10 mouse cellular contexts compared by ENCODE assay signal in the genomic region with DNA sequence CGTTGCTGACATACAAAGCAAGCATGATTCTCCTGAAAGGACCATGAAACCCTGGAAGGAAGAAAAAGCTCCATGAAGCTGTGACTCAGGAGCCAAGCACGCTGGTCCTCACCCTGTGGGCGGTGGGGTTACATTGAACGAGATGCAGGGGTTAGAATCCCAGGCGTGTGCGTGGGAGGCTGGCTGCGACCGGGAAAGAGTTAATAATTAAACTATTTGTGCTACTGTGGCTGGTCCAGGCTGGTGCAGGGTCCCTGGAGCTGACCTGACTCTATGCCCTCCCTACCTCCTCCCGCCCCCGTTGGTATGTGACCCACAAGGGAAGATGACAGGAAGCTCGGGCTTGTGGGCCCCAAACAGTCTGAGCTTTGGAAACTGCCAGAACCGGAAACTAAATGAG. TPM values are rescaled to one million over a fixed set of nuclear protein-coding genes. Genes with fewer than 3 reads are reported as not detected.
A peak's percentile ranks its signal among the peaks of the same experiment; 100 is the strongest.
DNase-seq lines count a peak whose midpoint lies in the region; ATAC-seq and TF ChIP-seq lines count a peak whose summit lies in the region.
"Had no signal": no experiment of that assay in that cellular context is flagged by ENCODE, and none has a peak within 500 bp of the region (broad histone marks: within the 10 kb centered on the region; RNA-seq: fewer than 3 reads in every experiment).

No protein-coding gene starts in this region.

- H3K9me3 ChIP-seq in intestine, postnatal 0 days (ENCODE audit: control insufficient read depth), result no peaks in the 10 kb centered on the region
- H3K9me3 ChIP-seq in stomach, embryonic 16.5 days (replicated peaks; ENCODE audit: control insufficient read depth, low read length), result no peaks in the 10 kb centered on the region

- CTCF ChIA-PET in Patski (lab: Charles Lee), result no interaction called here

- ATAC-seq in Patski, result peak; percentile 70
- ATAC-seq in intestine, postnatal 0 days, result no peak; the same call in 1 of the 2 replicates
- peak; percentile 42; the same call in 1 of the 2 replicates for ATAC-seq in stomach, embryonic 16.5 days (ENCODE audit: insufficient read depth, low FRiP score)
- ATAC-seq: inflammation-experienced regulatory T-cells, adult 6 months had no signal

- H3K4me2 ChIP-seq in intestine, postnatal 0 days (replicated peaks; ENCODE audit: low read depth), result 0 out of 2 replicates have a peak overlapping the region, but pooled peaks have one; percentile 13
- no peak overlapping the region for H3K4me2 ChIP-seq in stomach, embryonic 16.5 days (ENCODE audit: low read depth, low read length)

- intact Hi-C loops in gastrocnemius, postnatal 36 days (cut with DNase I), result no loop called here

- H3K27me3 ChIP-seq in Patski, result no peaks in the 10 kb centered on the region
- no peaks in the 10 kb centered on the region for H3K27me3 ChIP-seq in intestine, postnatal 0 days (replicated peaks; ENCODE audit: control insufficient read depth, insufficient read depth, low read length)
- H3K27me3 ChIP-seq in stomach, embryonic 16.5 days (ENCODE audit: control insufficient read depth, insufficient read depth, low read length), result no peaks in the 10 kb centered on the region

- no peaks in the 10 kb centered on the region for H3K36me3 ChIP-seq in intestine, postnatal 0 days (ENCODE audit: control insufficient read depth, insufficient read depth)
- no peaks in the 10 kb centered on the region for H3K36me3 ChIP-seq in stomach, embryonic 16.5 days (ENCODE audit: control insufficient read depth, insufficient read depth, low read length)

- peak; percentile 55 for DNase-seq in Patski (ENCODE audit: low read depth, low spot score)
- peak; percentile 68 to 82 for DNase-seq in kidney, postnatal 4 days
- no peak for DNase-seq in gastrocnemius, postnatal 36 days
- no peak for DNase-seq in cerebellum, postnatal 25 days
- no peak for DNase-seq in gastrocnemius, postnatal 4 days (ENCODE audit: low spot score in 2 of 2)
- DNase-seq: cerebellum, adult 8-10 months; lung, postnatal 14 days had no signal

- no peak overlapping the region for H3K9ac ChIP-seq in intestine, postnatal 0 days (ENCODE audit: low read depth, low read length)
- no peak overlapping the region for H3K9ac ChIP-seq in stomach, embryonic 16.5 days (ENCODE audit: low read length)

- in situ Hi-C loops in Patski (cut with MboI; ENCODE audit: low pct_unique_long_range_greater_than_20kb), result no loop called here

- no peak overlapping the region for H3K27ac ChIP-seq in intestine, postnatal 0 days (ENCODE audit: low read depth, low read length)
- no peak overlapping the region for H3K27ac ChIP-seq in stomach, embryonic 16.5 days (ENCODE audit: low read length)

- no peak overlapping the region for H3K4me3 ChIP-seq in intestine, postnatal 0 days (ENCODE audit: low read depth, low read length)
- no peak overlapping the region for H3K4me3 ChIP-seq in stomach, embryonic 16.5 days (replicated peaks; ENCODE audit: low read length)

- WGBS in intestine, postnatal 0 days, result 26% methylated on average over 12 of the region's 12 CpGs
- 39% methylated on average over 12 of the region's 12 CpGs for WGBS in stomach, embryonic 16.5 days

- POLR2A ChIA-PET in Patski (lab: Charles Lee), result interaction anchor here (1.2 kb wide), 1 partner anchor 36 kb away, joined by 3 read pairs; no protein-coding TSS in a partner anchor

- H3K4me1 ChIP-seq in intestine, postnatal 0 days (replicated peaks; ENCODE audit: control insufficient read depth, insufficient read depth, low read length), result no peaks in the 10 kb centered on the region
- peaks cover 15% of the 10 kb centered on the region for H3K4me1 ChIP-seq in stomach, embryonic 16.5 days (ENCODE audit: control insufficient read depth, insufficient read depth, low read length)

- no peak for TF ChIP-seq CTCF in Patski (IDR thresholded peaks at IDR 0.05)
- no peak for TF ChIP-seq CTCF in intestine, postnatal 0 days (IDR thresholded peaks at IDR 0.05; ENCODE audit: low read depth)

RNA-seq across cellular contexts. Expression of a gene that starts 35.1 kb away (rescaled TPM):
- 144 TPM for polyA plus RNA-seq in Patski (2021)
- 313 and 344 TPM in 2 replicates for polyA plus RNA-seq in intestine, postnatal 0 days (2015; fragmentation: Nextera tagmentation; extraction: Ambion mirVana)
- 324 and 325 TPM in 2 replicates for polyA plus RNA-seq in stomach, embryonic 16.5 days (2015; fragmentation: Nextera tagmentation; extraction: Ambion mirVana)
- 1 to 10 TPM; 2.6 to 2.9 TPM for total RNA-seq in gastrocnemius, postnatal 36 days (2021)
- total RNA-seq in gastrocnemius, postnatal 4 days (2021), result 10 to 100 TPM; 18.8 to 23.9 TPM

Comparison
In these comparisons a context has a peak if more than half of its experiments do, and no peak if none do; other contexts are left out.
1. DNase-seq: peak in Patski (single experiment) and kidney, postnatal 4 days (2 of 2); none in gastrocnemius, postnatal 36 days (0 of 2), cerebellum, postnatal 25 days (0 of 2) and gastrocnemius, postnatal 4 days (0 of 2).